Mouse (Mus musculus): ENCODE results near the gene Hmcn1.

Gene Hmcn1

GRCm38 (mm10) chr1:150877920-150878319 is 115.3 kb downstream of the Hmcn1 start:
- DNase-seq (ENCODE audit: low spot score): no peak

GRCm38 (mm10) chr1:150874025-150874424 is 119.2 kb downstream of the Hmcn1 start:
- no peak for DNase-seq (ENCODE audit: low spot score)

- DNase-seq (ENCODE audit: low spot score): peak; percentile 48
These were observed 120.0 kb downstream of the Hmcn1 start for GRCm38 (mm10) chr1:150873231-150873630.

GRCm38 (mm10) chr1:150872105-150872504 is 121.1 kb downstream of the Hmcn1 start:
- no peak for DNase-seq (ENCODE audit: low spot score)

- no peak for DNase-seq (ENCODE audit: low spot score)
These were observed 124.0 kb downstream of the Hmcn1 start for GRCm38 (mm10) chr1:150869189-150869588.

- no peak for DNase-seq (ENCODE audit: low spot score)
These were observed 126.6 kb downstream of the Hmcn1 start for GRCm38 (mm10) chr1:150866615-150867014.

GRCm38 (mm10) chr1:150857779-150858178 is 135.5 kb downstream of the Hmcn1 start:
- DNase-seq (ENCODE audit: low spot score): no peak

- DNase-seq (ENCODE audit: low spot score): no peak
These were observed 159.8 kb downstream of the Hmcn1 start for GRCm38 (mm10) chr1:150833448-150833847.

- no peak for DNase-seq (ENCODE audit: low spot score)
These were observed 163.4 kb downstream of the Hmcn1 start for GRCm38 (mm10) chr1:150829851-150830250.

- no peak for DNase-seq (ENCODE audit: low spot score)
These were observed 166.1 kb downstream of the Hmcn1 start for GRCm38 (mm10) chr1:150827169-150827568.

- DNase-seq (ENCODE audit: low spot score): no peak
These were observed 168.8 kb downstream of the Hmcn1 start for GRCm38 (mm10) chr1:150824334-150825005.

GRCm38 (mm10) chr1:150816035-150816807 is 177.0 kb downstream of the Hmcn1 start:
- no peak for DNase-seq (ENCODE audit: low spot score)

GRCm38 (mm10) chr1:150814917-150815316 is 178.3 kb downstream of the Hmcn1 start:
- DNase-seq (ENCODE audit: low spot score): no peak

GRCm38 (mm10) chr1:150813381-150813780 is 179.9 kb downstream of the Hmcn1 start:
- DNase-seq (ENCODE audit: low spot score): no peak

GRCm38 (mm10) chr1:150806864-150807263 is 186.4 kb downstream of the Hmcn1 start:
- DNase-seq (ENCODE audit: low spot score): no peak

- DNase-seq (ENCODE audit: low spot score): no peak
These were observed 187.8 kb downstream of the Hmcn1 start for GRCm38 (mm10) chr1:150805466-150805865.

- DNase-seq (ENCODE audit: low spot score): no peak
These were observed 188.8 kb downstream of the Hmcn1 start for GRCm38 (mm10) chr1:150804235-150805099.

GRCm38 (mm10) chr1:150802642-150803041 is 190.6 kb downstream of the Hmcn1 start:
- no peak for DNase-seq (ENCODE audit: low spot score)

- no peak for DNase-seq (ENCODE audit: low spot score)
These were observed 192.5 kb downstream of the Hmcn1 start for GRCm38 (mm10) chr1:150800611-150801263.

GRCm38 (mm10) chr1:150798651-150799050 is 194.6 kb downstream of the Hmcn1 start:
- no peak for DNase-seq (ENCODE audit: low spot score)

- DNase-seq (ENCODE audit: low spot score): no peak
These were observed 206.5 kb downstream of the Hmcn1 start for GRCm38 (mm10) chr1:150786746-150787145.
